Mouse (Mus musculus) kidney, adult 2 months (tissue): Measurements from ENCODE around the gene Pxt1. TPM values are rescaled to one million over a fixed set of nuclear protein-coding genes. Genes with fewer than 3 reads are reported as not detected.

Experiments used
- DNase-seq: peaks from one replicate; pipeline ENCODE4 v3.0.0; 2021
- H3K27ac ChIP-seq: fragments of 200-500 bp; 2 replicates; pipeline ENCODE4 v1.5.1; 2012; ENCODE audit warnings: low read depth, low read length, control low read depth, inconsistent platforms; ENCODE audit not compliant: insufficient read depth
- H3K27me3 ChIP-seq: fragments of 200-500 bp; replicated peaks from 2 replicates; pipeline ENCODE4 v1.6.1; 2012; ENCODE audit warnings: mild to moderate bottlenecking, moderate library complexity, low read length, inconsistent platforms; ENCODE audit not compliant: control insufficient read depth, insufficient read depth
- H3K36me3 ChIP-seq: fragments of 200-500 bp; 2 replicates; pipeline ENCODE4 v1.6.1; 2012; ENCODE audit warnings: mild to moderate bottlenecking, moderate library complexity, low read length, inconsistent platforms; ENCODE audit not compliant: control insufficient read depth, insufficient read depth
- H3K4me1 ChIP-seq: fragments of 200-500 bp; 2 replicates; pipeline ENCODE4 v1.6.1; 2011; ENCODE audit warnings: low read length; ENCODE audit not compliant: control insufficient read depth, insufficient read depth
- H3K4me3 ChIP-seq: fragments of 200-500 bp; 2 replicates; pipeline ENCODE4 v1.5.1; 2011; ENCODE audit warnings: mild to moderate bottlenecking, low read depth, low read length, control low read depth; ENCODE audit not compliant: insufficient read depth
- CTCF ChIP-seq: fragments of 200-500 bp; conservative IDR thresholded peaks from 2 replicates; pipeline ENCODE4 v1.5.1; 2011; ENCODE audit warnings: low read depth, mild to moderate bottlenecking, control low read depth, low read length, moderate library complexity, mixed read lengths; ENCODE audit not compliant: insufficient read depth, insufficient read length
- POLR2A ChIP-seq: fragments of 200-500 bp; IDR thresholded peaks from one replicate; pipeline ENCODE4 v1.6.1; 2011; ENCODE audit warnings: low read depth, low read length, control low read depth
- WGBS: fragments of 180-500 bp; shearing (Covaris S2); methylation state at CpG from one replicate; pipeline ENCODE4 v1.1.7; 2018; 5-methylcytosine and 5-hydroxymethylcytosine counted together
- polyA plus RNA-seq: library from polyadenylated mRNA; depleted of rRNA; stranded (reverse); fragments of >200 nt; gene quantifications from 2 replicates; pipeline ENCODE4 v1.2.3, GENCODE M21; 2012

Gene Pxt1
- polyA plus RNA-seq, 1 experiment, result 0.13 TPM

GRCm38 (mm10) chr17:28986833-28987232, 43.2 kb upstream of the Pxt1 start:
- H3K27ac ChIP-seq, result no peak overlapping the region
- peak; percentile 24 for DNase-seq
- no peaks in the 10 kb centered on the region for H3K27me3 ChIP-seq
- peaks cover 3% of the 10 kb centered on the region for H3K36me3 ChIP-seq
- H3K4me3 ChIP-seq, result no peak overlapping the region
- H3K4me1 ChIP-seq, result peaks cover 2% of the 10 kb centered on the region; the same call in 1 of the 2 replicates
- TF ChIP-seq CTCF (peak; percentile 54), POLR2A (no peak)

- Histone ChIP-seq H3K4me3 (no peak overlapping the region), H3K4me1 (no peaks in the 10 kb centered on the region), H3K27ac (no peak overlapping the region), H3K36me3 (peaks cover 4% of the 10 kb centered on the region), H3K27me3 (no peaks in the 10 kb centered on the region)
- DNase-seq, result no peak
- TF ChIP-seq POLR2A (no peak), CTCF (no peak)
- WGBS, result 86% methylated on average over 1 of the region's 1 CpGs
Measured at GRCm38 (mm10) chr17:28984724-28985420, 41.2 kb upstream of the Pxt1 start.

- peaks cover 4% of the 10 kb centered on the region for H3K36me3 ChIP-seq
- no peak for DNase-seq
- TF ChIP-seq POLR2A (no peak), CTCF (no peak)
- H3K4me1 ChIP-seq, result peaks cover 2% of the 10 kb centered on the region; the same call in 1 of the 2 replicates
- H3K4me3 ChIP-seq, result no peak overlapping the region
- WGBS, result 34% methylated on average over 4 of the region's 4 CpGs
- no peak overlapping the region for H3K27ac ChIP-seq
- no peaks in the 10 kb centered on the region for H3K27me3 ChIP-seq
Measured at GRCm38 (mm10) chr17:28982591-28982990, 39.0 kb upstream of the Pxt1 start.

- no peaks in the 10 kb centered on the region for H3K27me3 ChIP-seq
- WGBS, result 72% methylated on average over 4 of the region's 4 CpGs
- DNase-seq, result no peak
- peaks cover 2% of the 10 kb centered on the region; the same call in 1 of the 2 replicates for H3K4me1 ChIP-seq
- no peak overlapping the region for H3K4me3 ChIP-seq
- H3K36me3 ChIP-seq, result peaks cover 5% of the 10 kb centered on the region
- H3K27ac ChIP-seq, result no peak overlapping the region
- no peak for TF ChIP-seq CTCF
- TF ChIP-seq POLR2A, result no peak
Measured at GRCm38 (mm10) chr17:28981081-28981480, 37.4 kb upstream of the Pxt1 start.

GRCm38 (mm10) chr17:28979091-28979490, 35.5 kb upstream of the Pxt1 start:
- Histone ChIP-seq H3K4me3 (no peak overlapping the region), H3K36me3 (peaks cover 5% of the 10 kb centered on the region), H3K27me3 (no peaks in the 10 kb centered on the region), H3K4me1 (peaks cover 2% of the 10 kb centered on the region; the same call in 1 of the 2 replicates), H3K27ac (peak overlapping the region; percentile 67)
- peak; percentile 78 for DNase-seq
- WGBS, result 76% methylated on average over 4 of the region's 4 CpGs
- TF ChIP-seq CTCF (no peak), POLR2A (no peak)

- H3K36me3 ChIP-seq, result peaks cover 9% of the 10 kb centered on the region
- no peak for DNase-seq
- no peak overlapping the region for H3K4me3 ChIP-seq
- H3K4me1 ChIP-seq, result no peaks in the 10 kb centered on the region
- H3K27ac ChIP-seq, result no peak overlapping the region
- no peaks in the 10 kb centered on the region for H3K27me3 ChIP-seq
- TF ChIP-seq POLR2A (no peak), CTCF (no peak)
Measured at GRCm38 (mm10) chr17:28970122-28970521, 26.5 kb upstream of the Pxt1 start.

GRCm38 (mm10) chr17:28967021-28967610, 23.5 kb upstream of the Pxt1 start:
- DNase-seq, result no peak
- WGBS, result 73% methylated on average over 11 of the region's 11 CpGs
- TF ChIP-seq CTCF, result no peak
- no peak for TF ChIP-seq POLR2A

More at GRCm38 (mm10) chr17:28967021-28967610, 23.5 kb upstream of the Pxt1 start:
- Histone ChIP-seq H3K4me1 (peaks cover 2% of the 10 kb centered on the region; the same call in 1 of the 2 replicates), H3K27ac (no peak overlapping the region), H3K4me3 (no peak overlapping the region), H3K36me3 (peaks cover 6% of the 10 kb centered on the region), H3K27me3 (no peaks in the 10 kb centered on the region)
